Mouse (Mus musculus) embryonic fibroblast, embryonic 13.5 days (primary cell): ENCODE results near the gene Morn3. TPM values are rescaled to one million over a fixed set of nuclear protein-coding genes. Genes with fewer than 3 reads are reported as not detected.
"Not testable (repeated sequence)": the region's sequence is repeated elsewhere in the genome, so short reads cannot be mapped to it uniquely, and the experiment has no call there.

Experiments used
- H3K27ac ChIP-seq: 2 replicates; pipeline ENCODE4 v1.5.1; 2012; ENCODE audit warnings: low read length, control low read depth, inconsistent platforms; ENCODE audit not compliant: insufficient read depth
- H3K4me1 ChIP-seq: 2 replicates; pipeline ENCODE4 v1.6.1; 2011; ENCODE audit warnings: low read length; ENCODE audit not compliant: control insufficient read depth, insufficient read depth
- H3K4me3 ChIP-seq: 2 replicates; pipeline ENCODE4 v1.5.1; 2011; ENCODE audit warnings: mild to moderate bottlenecking, control low read depth, low read length; ENCODE audit not compliant: insufficient read depth
- CTCF ChIP-seq: IDR thresholded peaks from 2 replicates; pipeline ENCODE4 v1.5.1; 2011; ENCODE audit warnings: mild to moderate bottlenecking, control low read depth, low read length, moderate library complexity, borderline replicate concordance; ENCODE audit not compliant: insufficient read depth
- POLR2A ChIP-seq: IDR thresholded peaks from 2 replicates; pipeline ENCODE4 v1.6.1; 2011; ENCODE audit warnings: low read depth, mild to moderate bottlenecking, control low read depth, low read length, moderate library complexity
- polyA plus RNA-seq: library from polyadenylated mRNA; stranded (reverse); fragments of >200 nt; gene quantifications from 2 replicates; pipeline ENCODE4 v1.2.4, GENCODE M21; 2011; ENCODE audit warnings: low read depth; ENCODE audit not compliant: missing spikeins, insufficient read length

Gene Morn3
- polyA plus RNA-seq, 1 experiment = not detected

- Histone ChIP-seq H3K27ac (no peak overlapping the region), H3K4me3 (no peak overlapping the region), H3K4me1 (0 out of 2 replicates have a peak, but pooled peaks cover 6% of the 10 kb centered on the region)
- TF ChIP-seq CTCF = no peak
These were observed 33.2 kb upstream of the Morn3 start for GRCm38 (mm10) chr5:123080041-123080440.

- no peak overlapping the region for H3K27ac ChIP-seq
- no peak for TF ChIP-seq POLR2A
- 0 out of 2 replicates have a peak, but pooled peaks cover 6% of the 10 kb centered on the region for H3K4me1 ChIP-seq
- H3K4me3 ChIP-seq = no peak overlapping the region
These were observed 32.8 kb upstream of the Morn3 start for GRCm38 (mm10) chr5:123079568-123079967.

GRCm38 (mm10) chr5:123076419-123077281 lies 29.8 kb upstream of the Morn3 start:
- Histone ChIP-seq H3K27ac (no peak overlapping the region), H3K4me1 (0 out of 2 replicates have a peak, but pooled peaks cover 6% of the 10 kb centered on the region), H3K4me3 (peak overlapping the region; percentile 60)
- TF ChIP-seq POLR2A (no peak), CTCF (no peak)

GRCm38 (mm10) chr5:123075576-123076418 lies 29.0 kb upstream of the Morn3 start:
- Histone ChIP-seq H3K4me3 (peak overlapping the region; percentile 60), H3K4me1 (0 out of 2 replicates have a peak, but pooled peaks cover 6% of the 10 kb centered on the region), H3K27ac (0 out of 2 replicates have a peak overlapping the region, but pooled peaks have one; percentile 21)
- TF ChIP-seq POLR2A (peak; percentile 92), CTCF (no peak)

- TF ChIP-seq CTCF (no peak), POLR2A (no peak)
- no peaks in the 10 kb centered on the region for H3K4me1 ChIP-seq
- H3K4me3 ChIP-seq = no peak overlapping the region
- H3K27ac ChIP-seq = no peak overlapping the region
These were observed 21.9 kb upstream of the Morn3 start for GRCm38 (mm10) chr5:123068714-123069113.

GRCm38 (mm10) chr5:123068115-123068514 lies 21.3 kb upstream of the Morn3 start, which contains the start of gene Tmem120b:
Tmem120b (plus strand) TSS chr5:123068415.
- TF ChIP-seq POLR2A = no peak
- no peak for TF ChIP-seq CTCF
- H3K4me3 ChIP-seq = no peak within 1 kb of the TSS
- no peaks in the 10 kb centered on the region for H3K4me1 ChIP-seq
- H3K27ac ChIP-seq = no peak within 1 kb of the TSS

GRCm38 (mm10) chr5:123067395-123067995 lies 20.7 kb upstream of the Morn3 start:
- no peak for TF ChIP-seq POLR2A
- no peaks in the 10 kb centered on the region for H3K4me1 ChIP-seq

GRCm38 (mm10) chr5:123064207-123064606 lies 17.4 kb upstream of the Morn3 start:
- Histone ChIP-seq H3K4me3 (no peak overlapping the region), H3K4me1 (no peaks in the 10 kb centered on the region), H3K27ac (no peak overlapping the region)
- TF ChIP-seq CTCF (no peak), POLR2A (no peak)

More at GRCm38 (mm10) chr5:123067395-123067995, 20.7 kb upstream of the Morn3 start:
- H3K27ac ChIP-seq = no peak overlapping the region
- no peak overlapping the region for H3K4me3 ChIP-seq

- H3K4me1 ChIP-seq = no peaks in the 10 kb centered on the region
- H3K27ac ChIP-seq = no peak overlapping the region
- TF ChIP-seq CTCF (no peak), POLR2A (no peak)
- no peak overlapping the region for H3K4me3 ChIP-seq
These were observed 16.3 kb upstream of the Morn3 start for GRCm38 (mm10) chr5:123063141-123063540.

- not testable (repeated sequence) for H3K27ac ChIP-seq, H3K4me3 ChIP-seq, H3K4me1 ChIP-seq
These were observed 14.6 kb upstream of the Morn3 start for GRCm38 (mm10) chr5:123061402-123061749.
